Mouse (Mus musculus) left cerebral cortex, adult 2 months (tissue): Measurements from ENCODE around the gene Sdc3. TPM values are rescaled to one million over a fixed set of nuclear protein-coding genes. Genes with fewer than 3 reads are reported as not detected.
A peak's percentile ranks its signal among the peaks of the same experiment; 100 is the strongest.

Experiments used
- DNase-seq, 2 experiments: peaks; one replicate each; pipeline ENCODE4 v3.0.0; 2021 to 2022; ENCODE audit warnings: low spot score in 2 of 2, mixed read lengths in 1 of 2; ENCODE audit errors: extremely low spot score in 1 of 2
- H3K27ac ChIP-seq: fragments of 200-600 bp; 2 replicates; pipeline ENCODE4 v1.8.1; 2022
- H3K4me3 ChIP-seq: fragments of 200-600 bp; 2 replicates; pipeline ENCODE4 v1.8.1; 2022
- CTCF ChIP-seq: fragments of 200-600 bp; IDR thresholded peaks from 2 replicates; pipeline ENCODE4 v1.8.1; 2022; ENCODE audit warnings: antibody characterized with exemption, mild to moderate bottlenecking, moderate library complexity
- intact Hi-C: fragments of 180-260 bp; cut with DNase I; formaldehyde crosslinking; loops from one replicate; pipeline ENCODE4 v1.15.1; 2025
- long read RNA-seq, 2 experiments: library from polyadenylated mRNA; stranded (forward); transcript quantifications; one replicate each; pipeline ENCODE4 v2.0.0; 2021; ENCODE audit warnings: borderline mapping rate in 2 of 2
- total RNA-seq, 2 experiments: library from RNA; stranded (reverse); gene quantifications; 2 replicates each; pipeline ENCODE4 v1.2.3; 2021

Gene Sdc3
- total RNA-seq, result 100 to 1,000 TPM; 136 to 167 TPM
- long read RNA-seq, experiment 1, full-length matches to known transcripts, result 204 of 247 reads
- long read RNA-seq, experiment 1, partial matches to known transcripts, result 12 of 247 reads
- long read RNA-seq, experiment 1, other reads (novel, unspliced or antisense), result 31 of 247 reads
- long read RNA-seq, experiment 2, full-length matches to known transcripts, result 165 of 232 reads
- long read RNA-seq, experiment 2, partial matches to known transcripts, result 16 of 232 reads
- long read RNA-seq, experiment 2, other reads (novel, unspliced or antisense), result 51 of 232 reads

DNA sequence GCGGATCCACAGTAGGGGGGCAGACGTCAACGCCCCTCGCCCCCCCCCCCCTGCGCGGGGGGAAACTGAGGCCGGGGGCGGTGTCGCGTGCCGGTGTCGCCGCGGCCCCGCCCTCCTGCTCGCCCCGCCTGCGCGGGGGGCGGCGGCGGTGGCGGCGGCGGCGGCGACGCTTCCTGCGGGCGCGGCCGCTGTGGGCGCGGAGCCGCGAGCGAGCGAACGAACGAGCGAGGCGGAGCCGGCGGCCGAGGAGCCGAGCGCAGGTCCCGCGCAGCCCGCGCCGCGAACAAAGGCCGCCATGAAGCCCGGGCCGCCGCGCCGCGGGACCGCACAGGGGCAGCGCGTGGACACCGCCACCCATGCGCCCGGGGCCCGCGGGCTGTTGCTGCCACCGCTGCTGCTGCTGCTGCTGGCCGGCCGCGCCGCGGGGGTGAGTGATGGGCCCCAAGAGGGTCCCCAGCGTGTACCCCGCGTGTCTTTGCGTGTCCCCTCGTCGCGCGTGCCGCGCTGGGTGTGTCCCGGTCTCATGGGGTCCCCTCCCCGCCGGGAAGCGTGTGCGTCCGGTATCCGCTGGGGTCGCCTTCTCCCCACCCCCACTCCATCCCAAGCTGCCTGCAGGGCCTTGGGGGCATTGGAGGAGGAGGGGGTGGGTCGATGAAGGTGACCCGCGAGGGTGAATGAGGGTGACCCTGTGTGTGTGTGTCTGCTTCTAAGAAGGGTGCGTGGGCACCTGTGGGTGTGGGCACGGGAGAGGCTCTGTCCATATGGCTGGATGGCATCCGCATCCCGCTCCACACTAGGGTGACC is at the start of gene Sdc3:
Gene Sdc3, plus strand, starts transcription at position 162 of the 804 bp plus-strand sequence.
- intact Hi-C loops, result no loop called here
- DNase-seq, result peak; percentile 49 to 62
- peak within 1 kb of the TSS; percentile 89 for H3K4me3 ChIP-seq
- no peak for TF ChIP-seq CTCF
- H3K27ac ChIP-seq, result peak within 1 kb of the TSS; percentile 92

DNA sequence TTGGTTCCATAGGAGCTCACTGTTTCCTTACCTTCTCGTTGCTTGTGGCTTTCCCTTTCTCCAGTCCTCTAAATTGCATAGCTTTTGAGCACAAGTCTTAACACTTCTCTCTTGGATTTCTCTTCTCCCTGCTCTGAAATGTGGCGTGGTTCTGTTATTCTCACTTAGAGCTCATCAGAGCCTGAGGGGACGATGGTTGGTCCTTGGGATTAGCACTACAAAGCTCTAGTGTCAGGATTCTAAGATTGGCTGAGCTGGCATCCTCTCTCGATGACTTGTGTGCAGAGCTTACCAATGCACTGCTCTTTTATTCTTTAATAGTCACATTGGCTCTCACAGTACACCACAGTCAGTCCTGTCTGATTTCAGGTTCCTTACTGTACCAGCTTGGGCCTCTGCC is 48.3 kb upstream of the Sdc3 start:
- no peak for TF ChIP-seq CTCF
- peak overlapping the region; percentile 45 for H3K27ac ChIP-seq
- no peak overlapping the region for H3K4me3 ChIP-seq
- no peak for DNase-seq
- intact Hi-C loops, result no loop called here

DNA sequence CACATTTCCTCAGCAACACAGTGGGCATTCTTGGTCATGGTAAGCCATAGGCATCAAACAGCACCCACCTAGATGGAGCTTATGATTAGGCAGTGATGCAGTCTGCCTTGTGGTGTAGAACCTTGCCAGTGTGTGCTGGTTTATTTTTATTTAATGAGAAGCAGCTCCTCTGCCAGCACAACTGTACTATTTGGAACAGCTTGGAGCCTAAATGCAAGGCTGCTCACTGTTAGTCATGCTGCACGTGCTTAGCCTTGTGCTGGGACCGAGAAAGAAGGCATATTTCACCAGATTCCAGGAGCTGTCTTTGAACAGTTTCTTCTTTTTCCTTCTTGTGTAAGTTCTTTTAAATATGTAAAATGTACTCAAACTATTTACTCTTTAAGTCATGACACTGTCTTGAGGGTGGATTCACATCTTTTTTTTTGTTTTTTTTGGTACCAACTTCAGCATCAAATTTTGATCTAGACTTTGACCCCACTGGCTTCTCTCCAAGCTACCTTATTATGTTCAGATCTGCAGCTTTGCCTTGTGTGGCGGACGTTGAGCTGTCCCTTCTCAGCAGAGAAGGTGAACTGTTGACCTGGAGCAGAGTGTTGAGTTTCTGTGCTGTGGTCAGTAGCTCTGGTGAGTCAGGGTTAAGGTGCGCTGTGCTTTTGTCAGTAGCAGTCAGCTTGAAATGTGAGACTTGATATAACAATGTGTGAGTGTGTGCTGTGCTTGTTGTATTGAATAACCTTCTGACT is 46.6 kb upstream of the Sdc3 start:
- peak overlapping the region; percentile 71 for H3K27ac ChIP-seq

DNA sequence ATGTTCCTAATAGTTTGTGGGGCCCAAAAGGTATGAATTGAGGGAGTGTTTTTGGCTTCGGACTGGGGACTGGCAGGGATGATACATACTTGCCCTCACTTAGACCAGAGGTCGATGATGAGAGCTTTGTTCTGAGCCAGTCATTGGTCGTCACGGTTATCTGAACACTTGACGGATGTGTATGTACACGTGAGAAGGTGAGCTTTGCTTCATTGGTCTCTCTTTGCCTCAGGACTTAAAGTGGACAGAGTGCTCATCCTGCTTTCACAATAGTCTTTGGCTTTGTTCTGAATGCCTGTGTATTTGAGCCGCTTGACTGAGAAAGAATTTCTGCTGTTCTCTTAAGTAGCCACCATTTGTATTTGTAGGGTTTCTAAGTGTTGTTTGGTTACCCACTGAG is 42.8 kb upstream of the Sdc3 start:
- DNase-seq, result no peak
- no peak overlapping the region for H3K4me3 ChIP-seq
- TF ChIP-seq CTCF, result no peak
- intact Hi-C loops, result no loop called here
- no peak overlapping the region for H3K27ac ChIP-seq

More for the DNA sequence above, 46.6 kb upstream of the Sdc3 start:
- intact Hi-C loops, result no loop called here
- TF ChIP-seq CTCF, result no peak
- DNase-seq, result peak; percentile 68 to 72
- no peak overlapping the region for H3K4me3 ChIP-seq

DNA sequence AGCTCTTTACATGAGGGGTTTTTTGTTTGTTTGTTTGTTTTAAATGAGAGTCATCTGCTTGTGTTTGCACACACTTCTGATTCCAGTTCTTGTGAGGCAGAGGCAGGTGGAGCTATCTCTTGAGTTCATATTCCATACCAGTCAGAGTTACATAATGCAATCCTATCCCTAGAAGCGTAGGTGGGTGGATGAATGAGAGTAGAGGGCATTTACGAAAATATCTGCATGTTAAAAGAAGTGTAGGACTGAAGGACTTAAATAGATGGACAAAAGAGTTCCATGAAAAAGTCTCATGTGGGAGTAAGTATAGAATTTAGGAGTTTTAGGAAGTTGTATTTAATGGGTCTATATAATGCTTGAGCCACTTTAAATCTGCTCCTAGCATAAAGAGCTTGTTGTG is 40.4 kb upstream of the Sdc3 start:
- TF ChIP-seq CTCF, result no peak
- Histone ChIP-seq H3K27ac (peak overlapping the region; percentile 26), H3K4me3 (no peak overlapping the region)
- intact Hi-C loops, result no loop called here
- no peak for DNase-seq

DNA sequence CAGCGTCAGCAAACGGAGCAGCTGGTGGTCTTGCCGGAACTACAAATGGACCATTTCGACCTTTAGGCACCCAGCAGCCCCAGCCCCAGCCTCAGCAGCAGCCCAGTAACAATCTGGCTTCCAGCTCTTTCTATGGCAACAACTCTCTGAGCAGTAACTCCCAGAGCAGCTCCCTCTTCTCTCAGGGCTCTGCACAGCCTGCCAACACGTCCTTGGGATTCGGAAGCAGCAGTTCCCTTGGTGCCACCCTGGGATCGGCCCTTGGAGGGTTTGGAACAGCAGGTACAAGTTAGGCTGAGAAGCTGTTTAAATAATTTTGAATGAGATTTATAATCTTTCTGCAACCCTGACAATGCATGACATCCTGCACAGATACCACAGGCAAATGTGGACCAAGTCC is 39.7 kb upstream of the Sdc3 start:
- TF ChIP-seq CTCF, result no peak
- DNase-seq, result no peak
- intact Hi-C loops, result no loop called here
- Histone ChIP-seq H3K27ac (peak overlapping the region; percentile 26), H3K4me3 (no peak overlapping the region)

DNA sequence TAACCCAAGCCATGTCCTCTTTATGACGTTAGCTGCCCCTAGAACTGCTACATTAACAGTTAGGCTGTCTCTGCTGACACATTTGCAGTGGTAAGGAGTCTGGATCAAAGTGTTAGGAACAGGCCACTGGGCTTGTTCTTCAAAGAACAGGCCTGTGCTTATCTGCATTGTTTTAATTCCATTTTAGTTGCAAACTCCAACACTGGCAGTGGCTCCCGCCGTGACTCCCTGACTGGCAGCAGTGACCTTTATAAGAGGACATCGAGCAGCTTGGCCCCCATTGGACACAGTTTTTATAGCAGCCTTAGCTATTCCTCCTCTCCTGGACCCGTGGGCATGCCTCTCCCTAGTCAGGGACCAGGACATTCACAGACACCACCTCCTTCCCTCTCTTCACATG is 38.6 kb upstream of the Sdc3 start:
- no peak for TF ChIP-seq CTCF
- no peak for DNase-seq
- intact Hi-C loops, result no loop called here
- H3K4me3 ChIP-seq, result no peak overlapping the region
- H3K27ac ChIP-seq, result peak overlapping the region; percentile 55

DNA sequence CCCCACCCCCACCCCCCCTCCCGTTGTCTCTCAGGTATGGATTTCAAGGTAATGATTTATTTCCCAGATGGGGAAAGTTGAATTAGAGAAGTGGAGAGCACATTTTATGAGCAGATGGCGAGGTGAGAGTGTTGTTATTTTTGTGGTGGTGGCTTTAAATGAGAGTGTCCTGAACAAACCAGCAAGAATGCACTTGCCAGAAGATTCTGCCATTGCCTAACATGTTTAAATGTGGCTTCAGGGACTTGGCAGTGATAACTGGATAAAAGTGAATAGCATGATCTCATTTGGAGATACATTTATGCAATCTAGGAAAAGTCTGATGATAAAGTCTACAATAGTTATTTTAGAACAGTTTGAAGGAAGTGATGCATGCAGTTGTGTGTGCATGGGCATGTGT is 37.6 kb upstream of the Sdc3 start:
- peak overlapping the region; percentile 42; the same call in 1 of the 2 replicates for H3K27ac ChIP-seq
- no peak overlapping the region for H3K4me3 ChIP-seq
- intact Hi-C loops, result no loop called here
- no peak for TF ChIP-seq CTCF
- no peak for DNase-seq

DNA sequence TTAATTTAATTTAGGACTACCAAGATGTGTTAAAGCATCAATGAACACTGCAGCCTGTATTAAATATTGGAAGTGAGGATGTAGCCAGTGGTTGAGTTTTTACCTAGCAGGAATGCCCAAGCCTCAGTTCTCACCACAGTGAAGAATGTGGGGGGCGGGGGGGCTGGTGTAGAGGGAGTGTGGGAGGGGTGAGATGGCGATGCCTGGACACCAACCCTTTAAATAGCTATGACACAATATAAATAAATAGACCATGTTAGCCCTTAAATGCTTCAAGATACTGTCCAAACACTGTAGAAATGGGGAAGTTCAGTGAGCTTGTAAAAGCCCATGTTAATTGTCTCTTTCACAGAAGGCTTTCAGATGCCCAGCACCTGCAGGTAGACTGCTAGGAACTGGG is 32.5 kb upstream of the Sdc3 start:
- DNase-seq, result no peak
- no peak overlapping the region for H3K4me3 ChIP-seq
- no peak for TF ChIP-seq CTCF
- H3K27ac ChIP-seq, result no peak overlapping the region
- intact Hi-C loops, result no loop called here

DNA sequence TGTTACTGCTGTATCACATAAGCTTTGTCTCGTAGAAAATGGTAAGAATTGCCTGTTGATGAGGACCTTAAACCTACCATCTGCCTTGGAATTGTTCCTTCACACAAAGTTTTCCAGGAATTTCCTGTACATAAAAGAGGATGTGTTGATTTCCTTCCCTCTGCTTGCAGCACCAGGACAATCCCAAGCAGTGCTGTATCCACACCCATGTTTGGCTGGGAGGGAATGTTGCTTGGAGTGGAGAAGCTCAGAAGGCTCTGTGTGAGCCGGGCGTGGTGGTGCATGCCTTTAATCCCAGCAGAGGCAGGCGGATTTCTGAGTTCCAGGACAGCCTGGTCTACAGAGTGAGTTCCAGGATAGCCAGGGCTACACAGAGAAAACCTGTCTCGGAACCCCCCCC is 30.5 kb upstream of the Sdc3 start:
- Histone ChIP-seq H3K27ac (no peak overlapping the region), H3K4me3 (no peak overlapping the region)
- no peak for TF ChIP-seq CTCF
- no peak for DNase-seq
- intact Hi-C loops, result no loop called here

DNA sequence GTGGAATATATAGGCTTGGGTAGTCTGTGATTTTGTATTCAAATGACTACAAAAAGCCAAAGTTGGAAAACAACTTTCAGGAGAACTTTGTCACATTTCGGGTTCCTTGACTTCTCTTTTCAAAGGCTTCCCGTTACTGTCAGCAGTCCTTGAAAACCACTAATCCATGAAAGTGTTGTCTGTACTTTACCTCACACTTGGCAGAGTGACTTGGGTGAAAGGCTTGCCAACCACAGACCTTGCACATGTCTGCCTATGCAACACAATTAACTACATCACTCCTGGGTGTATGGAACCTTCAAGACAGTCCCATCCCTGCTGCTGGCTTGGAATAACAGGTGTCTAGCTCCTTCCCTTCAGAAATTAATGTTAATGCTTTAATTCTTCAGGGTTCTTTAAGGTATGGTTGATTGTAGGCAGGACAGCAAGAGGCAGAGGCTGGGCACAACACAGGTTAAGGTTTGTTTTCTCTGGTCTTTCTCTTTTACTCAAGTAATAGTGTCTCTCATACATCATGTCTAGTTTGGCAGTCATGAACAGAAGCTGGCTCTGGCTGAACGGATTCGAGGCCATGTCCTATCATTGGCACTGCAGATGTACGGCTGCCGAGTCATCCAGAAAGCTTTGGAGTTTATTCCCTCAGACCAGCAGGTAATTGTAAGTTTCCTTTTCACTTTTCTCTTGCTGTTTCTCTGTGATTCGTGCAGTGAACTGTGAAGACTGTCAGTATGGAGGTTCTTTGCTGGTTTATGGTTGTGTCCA is 26.8 kb upstream of the Sdc3 start:
- H3K27ac ChIP-seq, result no peak overlapping the region
- no peak for DNase-seq
- H3K4me3 ChIP-seq, result no peak overlapping the region
- TF ChIP-seq CTCF, result no peak
- intact Hi-C loops, result no loop called here
